Mouse (Mus musculus): ENCODE measurements around the gene Cops7a. TPM values are rescaled to one million over a fixed set of nuclear protein-coding genes. Genes with fewer than 3 reads are reported as not detected.

The Cops7a gene
- polyA plus RNA-seq, 1 experiment from 2014 or later = 102 TPM

GRCm38 (mm10) chr6:124995831-124996403 lies 30.6 kb upstream of the Cops7a start:
- H3K27me3 ChIP-seq = peaks cover 24% of the 10 kb centered on the region
- peaks cover 27% of the 10 kb centered on the region for H3K4me1 ChIP-seq (replicated peaks)
- peak overlapping the region; percentile 61 for H3K4me3 ChIP-seq
- H3K27ac ChIP-seq (replicated peaks) = peak overlapping the region; percentile 89
- 40% methylated on average over 8 of the region's 8 CpGs for WGBS
- peak overlapping the region; percentile 85 for H3K4me2 ChIP-seq
- no peak for ATAC-seq (ENCODE audit: low FRiP score, low read depth)
- H3K36me3 ChIP-seq = peaks cover 12% of the 10 kb centered on the region
- no peaks in the 10 kb centered on the region for H3K9me3 ChIP-seq
- H3K9ac ChIP-seq = peak overlapping the region; percentile 95

- ATAC-seq (ENCODE audit: low FRiP score, low read depth) = no peak
- Histone ChIP-seq H3K4me2 (no peak overlapping the region), H3K27me3 (peaks cover 19% of the 10 kb centered on the region), H3K4me3 (no peak overlapping the region), H3K27ac (replicated peaks) (no peak overlapping the region), H3K9me3 (no peaks in the 10 kb centered on the region), H3K4me1 (replicated peaks) (peaks cover 27% of the 10 kb centered on the region), H3K36me3 (peaks cover 6% of the 10 kb centered on the region; the same call in 1 of the 2 replicates), H3K9ac (no peak overlapping the region)
- WGBS = 81% methylated on average over 7 of the region's 7 CpGs
Measured at GRCm38 (mm10) chr6:124995246-124995645, 29.9 kb upstream of the Cops7a start.

GRCm38 (mm10) chr6:124993876-124994275 lies 28.5 kb upstream of the Cops7a start:
- Histone ChIP-seq H3K27me3 (peaks cover 10% of the 10 kb centered on the region; the same call in 1 of the 2 replicates), H3K4me3 (peak overlapping the region; percentile 14), H3K9ac (0 out of 2 replicates have a peak overlapping the region, but pooled peaks have one; percentile 36), H3K36me3 (no peaks in the 10 kb centered on the region), H3K9me3 (no peaks in the 10 kb centered on the region), H3K4me2 (peak overlapping the region; percentile 42), H3K4me1 (replicated peaks) (peaks cover 19% of the 10 kb centered on the region), H3K27ac (replicated peaks) (no peak overlapping the region; the same call in 1 of the 2 replicates)
- WGBS = 10% methylated on average over 11 of the region's 11 CpGs
- ATAC-seq (ENCODE audit: low FRiP score, low read depth) = no peak

- ATAC-seq (ENCODE audit: low FRiP score, low read depth) = no peak
- H3K27me3 ChIP-seq = 0 out of 2 replicates have a peak, but pooled peaks cover 5% of the 10 kb centered on the region
- no peaks in the 10 kb centered on the region for H3K9me3 ChIP-seq
- WGBS = 83% methylated on average over 9 of the region's 9 CpGs
- H3K4me3 ChIP-seq = no peak overlapping the region
- no peak overlapping the region for H3K4me2 ChIP-seq
- no peak overlapping the region for H3K27ac ChIP-seq (replicated peaks)
- H3K9ac ChIP-seq = no peak overlapping the region
- H3K4me1 ChIP-seq (replicated peaks) = peaks cover 14% of the 10 kb centered on the region
- no peaks in the 10 kb centered on the region for H3K36me3 ChIP-seq
Measured at GRCm38 (mm10) chr6:124993365-124993764, 28.0 kb upstream of the Cops7a start.

GRCm38 (mm10) chr6:124992241-124992640 lies 26.9 kb upstream of the Cops7a start:
- Histone ChIP-seq H3K27ac (replicated peaks) (no peak overlapping the region), H3K4me2 (no peak overlapping the region), H3K9ac (no peak overlapping the region), H3K4me1 (replicated peaks) (peaks cover 4% of the 10 kb centered on the region; the same call in 1 of the 2 replicates), H3K36me3 (no peaks in the 10 kb centered on the region), H3K4me3 (no peak overlapping the region), H3K27me3 (0 out of 2 replicates have a peak, but pooled peaks cover 5% of the 10 kb centered on the region), H3K9me3 (no peaks in the 10 kb centered on the region)
- no peak for ATAC-seq (ENCODE audit: low FRiP score, low read depth)
- WGBS = 75% methylated on average over 4 of the region's 4 CpGs

GRCm38 (mm10) chr6:124967766-124968165 lies 2.4 kb upstream of the Cops7a start:
- no peak for ATAC-seq (ENCODE audit: low FRiP score, low read depth)
- Histone ChIP-seq H3K36me3 (no peaks in the 10 kb centered on the region), H3K9me3 (no peaks in the 10 kb centered on the region), H3K4me1 (replicated peaks) (peaks cover 17% of the 10 kb centered on the region), H3K9ac (no peak overlapping the region), H3K27ac (replicated peaks) (no peak overlapping the region), H3K4me3 (no peak overlapping the region), H3K4me2 (no peak overlapping the region), H3K27me3 (0 out of 2 replicates have a peak, but pooled peaks cover 4% of the 10 kb centered on the region)
- WGBS = 63% methylated on average over 4 of the region's 4 CpGs

GRCm38 (mm10) chr6:124966466-124967118 lies 1.3 kb upstream of the Cops7a start:
- Histone ChIP-seq H3K4me1 (replicated peaks) (peaks cover 17% of the 10 kb centered on the region), H3K9me3 (no peaks in the 10 kb centered on the region), H3K4me3 (peak overlapping the region; percentile 71), H3K36me3 (no peaks in the 10 kb centered on the region), H3K27me3 (0 out of 2 replicates have a peak, but pooled peaks cover 4% of the 10 kb centered on the region), H3K4me2 (peak overlapping the region; percentile 93), H3K27ac (replicated peaks) (no peak overlapping the region), H3K9ac (no peak overlapping the region)
- WGBS = 94% methylated on average over 7 of the region's 7 CpGs
- no peak for ATAC-seq (ENCODE audit: low FRiP score, low read depth)

- H3K4me3 ChIP-seq = peak overlapping the region; percentile 71
- ATAC-seq (ENCODE audit: low FRiP score, low read depth) = no peak
- peak overlapping the region; percentile 89 for H3K9ac ChIP-seq
- peak overlapping the region; percentile 92 for H3K27ac ChIP-seq (replicated peaks)
- H3K27me3 ChIP-seq = 0 out of 2 replicates have a peak, but pooled peaks cover 4% of the 10 kb centered on the region
- H3K36me3 ChIP-seq = peaks cover 5% of the 10 kb centered on the region; the same call in 1 of the 2 replicates
- 16% methylated on average over 15 of the region's 15 CpGs for WGBS
- H3K4me2 ChIP-seq = peak overlapping the region; percentile 93
- peaks cover 17% of the 10 kb centered on the region for H3K4me1 ChIP-seq (replicated peaks)
- no peaks in the 10 kb centered on the region for H3K9me3 ChIP-seq
Measured at GRCm38 (mm10) chr6:124965747-124966146, 409 bp upstream of the Cops7a start.

- peak overlapping the region; percentile 89 for H3K9ac ChIP-seq
- H3K27ac ChIP-seq (replicated peaks) = peak overlapping the region; percentile 92
- peaks cover 13% of the 10 kb centered on the region for H3K36me3 ChIP-seq
- H3K9me3 ChIP-seq = no peaks in the 10 kb centered on the region
- H3K4me3 ChIP-seq = peak overlapping the region; percentile 71
- 45% methylated on average over 16 of the region's 16 CpGs for WGBS
- peak; percentile 39 for ATAC-seq (ENCODE audit: low FRiP score, low read depth)
- H3K4me1 ChIP-seq (replicated peaks) = peaks cover 17% of the 10 kb centered on the region
- peak overlapping the region; percentile 93 for H3K4me2 ChIP-seq
- H3K27me3 ChIP-seq = no peaks in the 10 kb centered on the region
Measured at GRCm38 (mm10) chr6:124964638-124965037, 700 bp downstream of the Cops7a start.

GRCm38 (mm10) chr6:124961021-124961420 lies 4.3 kb downstream of the Cops7a start:
- Histone ChIP-seq H3K36me3 (peaks cover 37% of the 10 kb centered on the region), H3K9ac (no peak overlapping the region)
- 94% methylated on average over 12 of the region's 12 CpGs for WGBS

GRCm38 (mm10) chr6:124959960-124960359 lies 5.4 kb downstream of the Cops7a start:
- Histone ChIP-seq H3K9me3 (no peaks in the 10 kb centered on the region), H3K4me1 (replicated peaks) (peaks cover 9% of the 10 kb centered on the region), H3K9ac (no peak overlapping the region), H3K4me2 (no peak overlapping the region), H3K4me3 (no peak overlapping the region), H3K27ac (replicated peaks) (no peak overlapping the region), H3K36me3 (peaks cover 37% of the 10 kb centered on the region), H3K27me3 (no peaks in the 10 kb centered on the region)
- 93% methylated on average over 13 of the region's 13 CpGs for WGBS
- ATAC-seq (ENCODE audit: low FRiP score, low read depth) = no peak

More at GRCm38 (mm10) chr6:124961021-124961420, 4.3 kb downstream of the Cops7a start:
- Histone ChIP-seq H3K27ac (replicated peaks) (no peak overlapping the region), H3K9me3 (no peaks in the 10 kb centered on the region), H3K27me3 (no peaks in the 10 kb centered on the region), H3K4me1 (replicated peaks) (peaks cover 11% of the 10 kb centered on the region), H3K4me3 (no peak overlapping the region), H3K4me2 (no peak overlapping the region)
- ATAC-seq (ENCODE audit: low FRiP score, low read depth) = no peak

- no peaks in the 10 kb centered on the region for H3K27me3 ChIP-seq
- H3K4me2 ChIP-seq = no peak overlapping the region
- no peaks in the 10 kb centered on the region for H3K9me3 ChIP-seq
- H3K27ac ChIP-seq (replicated peaks) = no peak overlapping the region
- H3K9ac ChIP-seq = no peak overlapping the region
- WGBS = 85% methylated on average over 3 of the region's 3 CpGs
- no peak overlapping the region for H3K4me3 ChIP-seq
- no peak for ATAC-seq (ENCODE audit: low FRiP score, low read depth)
- H3K36me3 ChIP-seq = peaks cover 37% of the 10 kb centered on the region
- H3K4me1 ChIP-seq (replicated peaks) = no peaks in the 10 kb centered on the region
Measured at GRCm38 (mm10) chr6:124958127-124958526, 7.2 kb downstream of the Cops7a start.

Measured in hindbrain, embryonic 15.5 days (tissue).